Mouse (Mus musculus) mature B cell (primary cell): ENCODE measurements around the gene Atoh8.

Experiments used
- in situ Hi-C: fragments of 300-500 bp; cut with MboI; formaldehyde crosslinking; loops from 2 replicates; pipeline ENCODE4 v1.14.3; 2019

Gene Atoh8

DNA sequence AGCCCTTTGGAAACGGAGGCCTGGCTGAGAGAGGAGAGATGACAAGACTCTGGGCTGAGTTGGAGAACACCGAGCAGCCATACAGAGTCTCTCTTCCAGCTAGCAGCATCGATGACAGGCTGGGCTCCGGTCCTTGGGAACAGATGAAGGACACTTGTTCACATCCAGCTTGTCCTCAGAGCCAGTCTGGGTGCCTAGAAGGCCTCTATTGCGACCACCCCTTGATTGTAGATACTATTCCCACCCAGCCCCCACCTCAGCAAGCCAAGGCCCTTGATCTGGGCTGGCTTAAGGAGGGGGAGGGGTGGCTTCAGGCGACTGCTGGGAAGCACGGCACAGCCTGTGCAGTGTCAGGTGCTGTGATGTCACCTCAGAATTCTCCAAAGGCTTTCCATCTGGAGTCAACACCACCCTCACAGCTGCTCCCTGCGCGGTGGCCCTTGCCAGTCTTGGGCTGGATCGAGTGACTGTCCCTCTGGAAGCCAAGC is 19.3 kb upstream of the Atoh8 start:
- in situ Hi-C loops, result no loop called here

DNA sequence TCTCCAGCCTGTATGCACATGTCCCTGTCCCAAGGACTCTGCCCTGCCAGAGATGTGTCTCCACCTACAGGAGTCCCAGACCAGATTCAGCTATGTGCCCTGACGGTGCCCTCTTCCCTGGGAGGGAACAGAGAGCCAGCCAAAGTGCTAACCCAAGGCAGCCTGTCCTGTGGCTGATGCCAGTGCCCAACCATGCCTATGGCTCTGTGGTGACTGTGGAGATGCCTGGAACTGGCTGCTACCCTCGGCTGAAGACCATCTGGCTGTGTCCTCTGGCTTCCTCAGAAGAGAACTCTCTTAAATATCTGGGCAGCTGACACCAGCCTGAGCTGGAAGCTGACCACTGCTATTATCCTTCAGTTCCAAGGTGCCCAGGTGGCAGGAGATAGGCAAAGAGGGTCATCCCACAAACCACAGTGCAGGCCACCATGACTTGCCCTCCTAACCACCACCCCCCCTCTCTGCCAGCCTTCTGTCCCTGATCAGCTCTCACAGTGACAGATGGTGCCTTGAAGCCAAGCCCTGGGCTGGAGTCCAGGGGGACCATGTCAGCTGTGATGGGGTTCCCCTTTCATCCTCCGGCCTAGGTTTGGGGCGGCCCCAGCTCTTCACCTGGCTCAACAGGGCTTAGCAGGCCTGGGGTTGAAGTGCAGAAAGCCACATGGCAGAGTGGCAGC is 18.7 kb upstream of the Atoh8 start:
- in situ Hi-C loops, result no loop called here

DNA sequence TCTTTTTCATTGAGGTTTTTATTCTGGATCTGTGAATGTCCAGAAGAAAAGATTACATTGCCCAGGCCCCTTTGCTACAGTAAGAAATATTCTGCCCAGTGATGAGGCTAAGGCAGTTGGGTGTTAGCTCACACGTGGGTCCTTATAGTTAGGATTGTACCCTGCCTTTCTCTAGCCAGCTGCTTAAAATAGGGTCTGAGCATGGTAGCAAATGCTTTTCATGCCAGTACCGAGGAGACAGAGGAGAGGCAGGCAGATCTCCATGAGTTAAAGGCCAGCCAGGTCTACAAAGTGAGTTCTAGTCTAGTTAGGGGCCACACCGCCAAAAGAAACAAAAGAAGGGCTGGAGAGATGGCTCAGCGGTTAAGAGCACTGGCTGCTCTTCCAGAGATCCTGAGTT is 17.8 kb upstream of the Atoh8 start:
- in situ Hi-C loops, result no loop called here

DNA sequence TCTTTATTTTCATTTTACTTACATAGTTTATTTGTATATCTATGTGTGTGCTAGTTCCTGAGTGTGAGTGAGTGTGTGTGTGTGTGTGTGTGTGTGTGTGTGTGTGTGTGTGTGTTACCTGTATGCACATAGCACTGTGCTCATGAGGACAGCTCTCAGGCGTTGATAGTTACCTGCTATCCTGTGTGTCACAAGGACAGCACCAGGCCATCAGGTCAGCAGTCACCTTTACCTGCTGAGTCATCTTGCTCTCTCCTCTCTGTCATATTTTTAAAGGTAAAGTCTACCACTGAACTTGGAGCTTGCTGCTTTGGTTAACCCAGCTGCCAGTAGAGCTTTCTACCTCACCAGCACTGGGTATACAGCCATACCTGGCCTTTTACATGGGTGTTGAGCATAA is 17.1 kb upstream of the Atoh8 start:
- in situ Hi-C loops, result no loop called here

DNA sequence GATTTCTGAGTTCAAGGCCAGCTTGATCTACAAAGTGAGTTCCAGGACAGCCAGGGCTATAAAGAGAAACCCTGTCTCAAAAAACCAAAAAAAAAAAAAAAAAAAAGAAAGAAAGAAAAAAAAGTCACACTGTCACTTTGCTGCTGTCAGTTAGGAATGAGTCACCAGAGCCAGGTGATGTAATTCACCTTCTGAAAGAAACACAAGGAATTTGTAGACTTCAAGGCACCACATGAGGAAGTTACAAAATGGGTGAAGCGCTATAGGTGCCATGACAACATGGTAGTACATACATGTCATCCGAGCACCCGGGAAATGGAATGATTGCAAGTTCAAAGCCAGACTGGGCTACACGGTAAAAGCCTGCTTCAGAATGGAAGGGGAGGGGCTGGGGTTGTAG is 14.6 kb upstream of the Atoh8 start:
- in situ Hi-C loops, result no loop called here

DNA sequence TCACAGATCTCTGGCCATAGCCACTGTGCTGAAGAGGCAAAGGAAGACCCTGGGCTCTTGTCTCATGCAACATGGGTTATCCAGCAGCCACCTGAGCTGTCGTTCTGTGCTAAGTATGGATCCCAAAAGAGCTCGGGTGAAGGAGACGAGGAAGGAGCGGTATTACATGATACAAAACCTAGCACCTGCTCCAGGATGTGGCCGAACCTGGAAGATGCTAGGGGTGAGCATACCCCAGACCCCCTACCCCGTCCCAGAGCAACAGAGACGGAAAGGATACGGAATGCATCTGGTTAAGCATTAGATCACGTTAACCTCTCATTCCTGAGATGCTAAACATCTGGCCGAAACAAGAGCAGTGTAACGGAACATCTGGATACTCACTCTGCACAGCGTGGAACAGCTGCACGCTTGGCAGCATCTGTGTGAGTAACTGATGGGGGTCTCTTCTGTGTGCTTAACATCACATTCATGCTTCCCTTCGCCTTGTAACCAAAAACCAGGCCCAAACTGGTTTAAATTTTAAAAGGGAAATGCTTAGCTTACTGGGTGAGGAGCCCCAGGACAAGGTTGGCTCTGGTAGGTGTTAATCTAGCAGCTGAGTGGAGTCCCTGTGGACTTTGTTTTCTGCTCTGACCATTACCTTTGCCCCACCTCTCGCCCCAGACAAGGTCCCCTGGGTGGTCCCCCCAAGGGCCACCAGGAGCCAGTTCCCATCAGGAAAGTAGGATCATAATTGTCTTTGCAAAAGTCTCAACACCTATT is 13.0 kb upstream of the Atoh8 start:
- in situ Hi-C loops, result no loop called here

DNA sequence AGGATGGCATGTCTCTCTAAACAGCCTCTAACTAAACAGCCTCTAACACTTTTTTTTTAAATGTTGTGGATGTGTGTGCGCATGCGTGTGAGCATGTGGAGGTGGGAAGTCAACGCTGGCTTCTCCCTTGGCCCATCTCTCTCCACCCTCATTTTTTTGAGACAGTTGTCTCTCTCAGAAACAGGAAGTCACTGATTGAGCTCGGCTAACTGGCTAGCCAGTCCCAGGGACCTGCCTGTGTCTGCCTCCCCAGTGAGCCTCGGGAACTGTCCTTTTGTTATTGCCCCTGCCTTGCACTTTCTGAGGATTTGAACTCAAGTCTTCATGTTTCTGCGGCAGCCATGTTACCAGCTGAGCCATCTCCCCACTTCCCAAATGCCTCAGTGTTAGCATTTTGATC is 10.9 kb upstream of the Atoh8 start:
- in situ Hi-C loops, result no loop called here

DNA sequence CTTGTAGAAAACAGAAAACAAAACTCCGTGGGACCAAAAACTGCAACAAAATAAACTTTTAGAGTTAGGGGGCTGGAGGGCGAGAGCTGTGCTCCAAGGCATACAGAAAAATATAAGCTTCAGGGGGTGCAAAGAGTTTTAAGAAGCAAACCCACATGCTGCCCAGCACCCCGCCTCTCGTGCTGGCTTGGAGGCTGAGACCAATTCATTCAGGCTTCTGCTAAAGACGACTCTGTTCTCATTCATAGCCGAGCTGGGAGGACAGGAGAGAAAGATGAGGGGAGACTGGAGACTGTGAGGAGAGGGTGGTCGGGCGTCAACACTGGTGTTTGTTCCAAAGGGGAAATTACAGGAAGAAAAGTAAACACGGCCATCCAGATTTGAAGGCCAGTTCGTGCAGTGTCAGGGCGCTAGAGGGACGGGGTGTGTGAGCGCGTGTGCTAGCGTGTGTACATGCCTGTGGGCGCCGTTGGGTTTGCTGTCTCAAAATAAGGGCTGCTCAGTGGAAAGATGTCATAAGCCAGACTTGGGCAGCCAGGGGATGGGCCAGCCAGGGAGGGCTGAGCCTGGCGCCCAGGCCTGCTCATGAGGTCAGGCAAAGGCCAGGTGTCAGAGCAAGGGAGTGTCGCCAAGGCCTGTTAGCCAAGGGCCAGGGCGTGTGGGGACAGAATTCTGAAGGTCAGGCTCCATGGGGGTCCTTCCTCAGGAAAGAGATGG is 9.3 kb upstream of the Atoh8 start:
- in situ Hi-C loops, result no loop called here

DNA sequence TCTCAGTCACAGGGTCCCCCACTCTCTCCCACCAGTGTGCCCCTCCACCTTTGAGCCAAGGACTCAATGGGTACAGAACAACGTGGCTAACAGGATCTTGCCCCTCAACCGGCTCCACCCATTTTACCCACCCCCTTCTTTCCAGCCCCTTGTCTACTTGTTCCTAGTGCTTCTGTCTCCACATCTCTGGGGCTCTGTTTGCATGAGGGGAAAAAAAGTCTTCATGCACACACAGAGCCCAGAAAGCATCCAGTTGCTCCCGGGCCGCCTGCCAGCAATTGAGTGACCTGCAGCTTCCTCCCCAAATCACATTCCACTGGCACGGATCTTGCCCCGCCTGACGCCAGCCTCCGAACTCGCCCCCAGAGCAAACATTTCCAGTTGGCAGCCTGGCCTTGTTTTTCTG is 8.8 kb upstream of the Atoh8 start:
- in situ Hi-C loops, result no loop called here

DNA sequence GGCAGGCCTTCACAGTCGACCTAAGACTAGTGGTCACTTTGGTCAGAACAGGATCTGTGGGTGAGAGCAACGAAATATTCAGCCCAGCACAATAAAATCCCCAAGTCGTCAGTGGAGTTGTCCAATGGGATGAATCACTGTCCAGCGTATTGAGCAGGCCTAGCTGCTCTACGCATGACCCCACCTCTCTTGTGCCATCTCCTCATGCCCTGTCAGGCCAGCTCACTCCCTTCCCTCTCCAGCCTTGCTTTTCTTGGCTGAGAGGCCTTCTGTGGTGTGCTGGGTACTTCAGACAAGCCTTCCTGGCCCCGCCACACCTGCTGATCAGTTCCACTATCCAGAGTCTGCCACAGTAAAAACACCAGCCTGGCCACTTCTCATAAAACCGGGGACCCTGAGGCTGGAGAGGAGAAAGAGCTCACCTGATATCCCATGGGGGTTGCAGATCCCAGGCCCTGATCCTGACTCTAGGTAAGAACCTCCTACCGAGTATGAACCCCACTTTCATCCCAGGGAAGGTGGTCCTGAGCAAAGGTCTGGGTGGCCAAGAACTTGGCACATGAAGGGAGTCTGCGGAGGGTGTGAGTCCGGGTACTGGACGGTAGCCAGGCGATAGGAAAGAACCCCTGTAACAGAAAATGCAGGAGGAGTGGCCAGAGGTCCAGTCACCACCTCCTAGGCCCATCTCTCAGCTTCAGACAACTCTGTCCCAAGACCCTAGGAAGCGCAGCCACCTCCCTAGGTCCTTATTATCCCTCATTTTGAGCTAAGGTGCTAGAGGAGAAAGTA is 7.3 kb upstream of the Atoh8 start:
- in situ Hi-C loops, result no loop called here

DNA sequence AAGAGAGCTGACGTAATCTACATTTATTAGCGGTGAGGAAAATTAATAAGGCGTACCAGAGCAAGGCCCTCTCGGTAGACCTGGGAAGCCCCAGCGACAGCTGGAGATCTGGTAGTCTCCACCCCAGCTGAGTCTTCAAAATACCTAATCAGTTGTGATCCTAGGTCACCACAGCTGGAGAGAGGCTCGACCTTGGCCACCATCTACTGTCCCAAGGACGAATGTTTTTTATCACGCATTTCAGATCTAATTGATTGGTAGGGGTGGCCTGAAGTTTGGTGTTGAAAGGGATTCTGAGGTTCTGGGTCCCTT is 6.4 kb upstream of the Atoh8 start:
- in situ Hi-C loops, result no loop called here

DNA sequence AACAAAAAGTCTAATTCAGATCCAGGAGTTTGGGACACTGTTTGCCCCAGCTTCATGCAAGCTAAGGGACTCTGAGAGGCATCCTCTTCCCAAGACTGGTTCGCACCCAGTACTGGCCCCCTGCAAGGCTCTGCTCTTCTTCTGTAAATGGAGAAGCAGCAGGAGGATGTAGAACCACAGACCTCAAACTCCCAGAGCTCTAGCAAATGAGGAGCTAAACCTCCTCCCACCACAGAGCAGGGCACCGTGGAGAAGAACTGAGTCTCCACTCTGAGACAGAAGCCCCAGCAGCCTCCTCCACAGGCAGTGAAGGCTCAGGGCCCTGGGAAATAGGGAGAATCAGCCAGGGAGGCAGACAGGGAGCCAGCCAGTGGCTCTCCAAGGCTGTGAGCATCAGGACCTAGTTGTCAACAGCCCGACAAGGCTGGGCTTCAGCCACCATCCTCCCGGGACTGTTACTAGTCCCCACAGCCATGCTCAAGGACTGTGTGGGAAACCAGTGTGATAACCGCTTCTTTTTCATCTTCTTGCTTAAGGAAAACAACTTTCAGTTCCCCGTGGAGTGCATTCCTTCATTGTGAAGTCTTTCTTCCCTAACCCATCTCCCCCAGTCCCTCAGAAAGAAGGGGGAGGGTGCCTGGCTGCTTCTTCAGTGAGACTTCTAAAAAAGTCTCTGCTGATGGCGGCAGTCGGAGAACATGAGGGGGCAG is 5.9 kb upstream of the Atoh8 start:
- in situ Hi-C loops, result no loop called here

DNA sequence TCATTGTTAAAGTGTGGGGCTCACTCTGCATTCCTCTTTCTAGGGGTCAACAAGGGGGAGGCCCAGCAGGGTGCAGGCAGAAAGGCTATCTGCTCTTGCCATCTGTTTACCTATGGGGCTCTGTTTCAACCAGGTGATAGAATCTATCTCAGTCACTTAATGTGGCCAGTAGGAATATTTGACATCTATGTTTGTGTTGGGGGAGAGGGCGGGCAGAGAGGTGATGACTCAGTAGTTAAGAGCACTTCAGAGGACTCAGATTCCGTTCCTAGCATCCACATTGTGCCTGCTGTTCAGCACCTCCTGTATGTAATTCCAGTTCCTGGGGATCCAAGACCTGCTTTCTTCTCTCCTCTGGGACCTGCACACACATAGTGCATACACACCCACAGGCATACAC is 4.7 kb upstream of the Atoh8 start:
- in situ Hi-C loops, result no loop called here

DNA sequence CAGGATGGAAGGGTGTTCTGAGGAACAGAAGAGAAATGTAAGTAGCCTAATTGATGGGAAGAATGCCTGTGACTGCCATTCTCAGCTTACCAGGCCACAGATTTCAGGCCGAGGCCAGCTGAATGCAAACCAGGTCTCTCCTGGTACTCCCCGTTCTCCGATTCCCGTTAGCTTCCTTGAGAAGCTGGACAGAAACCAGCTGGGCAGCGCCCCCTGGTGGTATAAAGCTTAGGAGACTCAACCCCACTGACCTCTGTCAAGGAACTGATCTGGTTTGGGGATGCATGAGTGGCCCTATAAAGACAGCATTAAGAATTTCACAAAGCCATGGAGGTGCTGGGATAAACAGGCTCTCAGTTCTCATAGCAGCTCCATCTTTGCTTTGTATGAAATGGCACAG is 1.7 kb upstream of the Atoh8 start:
- in situ Hi-C loops, result no loop called here

DNA sequence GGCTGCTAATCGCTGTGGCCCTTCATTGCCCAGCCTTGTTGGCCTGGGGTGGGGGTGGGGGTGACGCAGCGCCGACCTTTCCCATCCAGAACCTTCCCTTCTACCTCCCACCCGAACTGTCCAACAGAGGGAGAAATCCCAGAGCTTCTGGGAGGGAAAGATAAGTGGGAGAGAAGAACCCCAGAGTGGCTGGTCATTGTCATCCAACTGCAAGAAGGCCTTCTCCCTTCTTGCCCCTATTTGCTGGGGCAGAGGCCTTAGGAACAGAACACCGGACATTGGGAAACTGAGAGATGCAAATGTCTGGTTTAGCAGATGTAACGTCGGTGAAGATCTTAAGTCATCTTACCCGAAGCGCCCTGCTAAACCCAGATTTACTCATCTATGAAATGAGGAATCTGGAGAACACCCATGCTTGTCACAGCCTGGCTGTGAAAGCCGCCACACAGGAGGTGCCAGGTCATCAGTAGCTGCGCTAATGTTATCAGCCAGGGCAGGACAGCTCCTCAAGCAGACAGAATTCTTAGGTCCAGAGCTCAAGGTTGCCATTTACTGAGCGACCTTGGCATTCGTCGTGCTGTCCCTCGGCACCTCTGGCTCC is 530 bp upstream of the Atoh8 start:
- in situ Hi-C loops, result no loop called here

DNA sequence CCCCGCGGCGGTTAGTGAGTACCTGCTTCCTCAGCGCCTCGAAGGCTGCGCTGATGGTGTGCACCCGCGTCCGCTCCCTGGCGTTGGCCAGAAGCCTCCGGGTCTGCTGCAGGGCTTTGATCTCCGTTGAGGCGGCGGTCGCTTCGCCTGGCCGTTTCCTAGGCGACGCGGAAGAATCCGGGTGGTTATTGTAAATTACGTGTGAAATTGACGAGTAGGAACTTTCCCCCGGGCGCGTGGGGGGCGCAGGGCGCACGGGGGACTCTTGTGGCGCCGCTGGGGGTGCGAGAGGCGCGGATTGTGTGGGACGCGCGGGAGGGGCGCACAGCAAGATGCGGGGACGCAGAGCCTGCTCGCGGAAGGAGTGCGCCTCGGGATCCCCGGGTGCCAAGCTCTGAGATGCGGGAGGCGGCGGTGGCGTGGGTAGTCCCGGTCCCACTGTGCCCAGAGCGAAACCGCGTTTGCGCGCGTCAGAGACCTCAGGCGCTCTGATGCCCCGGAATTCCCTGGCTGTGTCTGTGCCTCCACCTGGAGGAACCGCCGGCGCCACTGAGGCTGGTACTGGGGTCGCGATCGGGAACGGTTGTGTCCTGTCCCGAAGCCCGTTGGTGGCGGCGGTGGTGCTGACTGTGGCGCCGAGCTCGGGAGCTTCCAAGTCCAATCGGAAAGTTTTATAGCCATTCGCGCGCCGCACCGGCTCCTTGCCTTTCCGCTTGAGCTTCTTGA is 842 bp downstream of the Atoh8 start:
- in situ Hi-C loops, result no loop called here

DNA sequence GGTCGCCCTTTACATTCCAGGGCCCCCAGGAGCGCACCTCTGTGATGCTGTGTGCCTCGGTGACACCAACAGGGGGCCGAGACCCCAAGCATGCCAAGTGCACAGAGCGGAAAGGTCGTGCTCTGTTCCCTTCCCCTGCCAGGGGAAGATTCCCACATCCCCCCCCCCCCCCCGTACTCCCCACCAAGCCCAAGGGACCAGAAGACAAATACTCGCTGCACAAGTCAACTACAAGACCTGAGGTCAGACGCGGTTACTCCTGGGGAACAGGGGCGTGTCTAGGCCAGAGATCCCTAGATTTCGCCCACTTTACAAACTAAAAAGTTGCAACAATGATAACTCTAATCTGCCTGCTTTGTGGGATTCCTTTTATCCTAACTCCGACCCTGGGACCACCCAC is 1.4 kb downstream of the Atoh8 start:
- in situ Hi-C loops, result no loop called here

DNA sequence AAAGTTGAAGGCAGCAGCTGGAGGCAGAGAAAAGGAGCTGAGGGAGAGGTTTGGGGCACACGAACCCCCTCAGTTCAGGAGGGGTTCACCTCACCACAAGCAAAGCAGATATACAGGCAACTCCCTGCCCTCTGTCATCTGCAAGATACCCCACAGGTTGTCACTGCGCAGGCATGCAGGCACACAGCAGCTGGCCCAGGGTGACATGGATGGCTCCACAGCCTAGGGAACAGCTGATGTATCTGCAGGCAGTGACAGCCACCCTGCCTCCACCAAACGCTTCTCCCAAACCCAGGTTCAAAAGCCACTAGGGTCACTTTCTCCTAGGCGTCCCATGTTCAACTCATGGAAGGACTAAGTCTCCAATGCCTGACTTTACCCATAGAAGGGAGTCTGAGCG is 2.5 kb downstream of the Atoh8 start:
- in situ Hi-C loops, result no loop called here

DNA sequence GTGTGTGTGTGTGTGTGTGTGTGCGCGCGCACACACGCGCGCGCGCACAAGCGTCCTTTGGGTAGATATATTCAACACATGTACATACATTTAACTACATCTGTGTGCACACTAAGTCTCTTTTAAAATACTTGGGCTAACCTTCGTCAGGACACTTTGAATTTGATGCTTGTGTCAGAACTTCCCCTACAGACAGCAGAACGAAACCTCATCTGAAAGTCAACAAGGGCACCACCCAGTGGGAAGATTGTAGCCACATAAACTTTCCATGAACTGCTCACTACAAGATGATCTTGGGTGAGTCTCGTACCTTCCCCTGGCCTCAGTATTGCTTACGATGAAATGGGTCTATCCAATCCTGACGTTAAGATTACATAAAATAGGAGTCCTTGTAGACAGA is 3.0 kb downstream of the Atoh8 start:
- in situ Hi-C loops, result no loop called here

DNA sequence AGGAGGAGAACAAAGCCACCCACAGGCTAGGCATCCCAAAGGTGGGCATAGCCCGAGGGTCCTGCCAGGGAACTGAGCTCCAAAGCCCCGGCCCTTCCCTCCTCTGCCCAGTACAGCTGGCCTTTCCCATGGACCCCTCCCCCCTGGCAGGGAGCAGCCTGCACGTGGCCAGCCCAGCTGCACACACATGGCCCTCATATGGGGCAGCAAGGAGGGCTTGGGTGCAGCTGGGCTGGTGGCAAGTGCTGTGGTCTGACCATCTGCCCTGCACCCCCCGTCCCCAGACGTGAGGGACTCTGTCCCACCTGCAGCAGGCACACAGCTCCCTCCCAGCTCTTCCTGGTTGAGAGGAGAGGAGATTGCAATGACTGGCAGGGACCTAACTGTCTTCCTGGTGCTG is 4.5 kb downstream of the Atoh8 start:
- in situ Hi-C loops, result no loop called here
